Mouse (Mus musculus) liver, postnatal 0 days (tissue): Measurements from ENCODE around the gene Eif4g3. TPM values are rescaled to one million over a fixed set of nuclear protein-coding genes. Genes with fewer than 3 reads are reported as not detected.
A peak's percentile ranks its signal among the peaks of the same experiment; 100 is the strongest.

ENCODE experiments used
- ATAC-seq: fragments of 200-750 bp; cut with Nextera tagmentation; 2 replicates; pipeline ENCODE4 v1.8.0; 2017; ENCODE audit warnings: mild to moderate bottlenecking, moderate library complexity
- DNase-seq: peaks from one replicate; pipeline ENCODE4 v3.0.0-alpha.2; 2016
- H3K27ac ChIP-seq: fragments of 300-500 bp; sonication (generic); 2 replicates; pipeline ENCODE4 v1.5.1; 2014; ENCODE audit warnings: antibody characterized with exemption, moderate library complexity, mild to moderate bottlenecking, low read depth
- H3K27me3 ChIP-seq: fragments of 300-500 bp; sonication (generic); 2 replicates; pipeline ENCODE4 v1.6.1; 2014; ENCODE audit warnings: low read length, control low read depth, mixed read lengths; ENCODE audit not compliant: insufficient read depth
- H3K36me3 ChIP-seq: fragments of 300-500 bp; sonication (generic); replicated peaks from 2 replicates; pipeline ENCODE4 v1.6.1; 2014; ENCODE audit warnings: mild to moderate bottlenecking, control low read depth, low read length, moderate library complexity, mixed read lengths; ENCODE audit not compliant: insufficient read depth
- H3K4me1 ChIP-seq: fragments of 300-500 bp; sonication (generic); 2 replicates; pipeline ENCODE4 v1.6.1; 2014; ENCODE audit warnings: antibody characterized with exemption, mild to moderate bottlenecking, control low read depth; ENCODE audit not compliant: insufficient read depth
- H3K4me2 ChIP-seq: fragments of 300-500 bp; sonication (generic); 2 replicates; pipeline ENCODE4 v1.6.1; 2014; ENCODE audit warnings: low read depth, mild to moderate bottlenecking, low read length, moderate library complexity, mixed read lengths
- H3K4me3 ChIP-seq: fragments of 300-500 bp; sonication (generic); 2 replicates; pipeline ENCODE4 v1.5.1; 2014; ENCODE audit warnings: low read depth, low read length
- H3K9ac ChIP-seq: fragments of 300-500 bp; sonication (generic); replicated peaks from 2 replicates; pipeline ENCODE4 v1.6.1; 2014; ENCODE audit warnings: mild to moderate bottlenecking, moderate library complexity
- H3K9me3 ChIP-seq: fragments of 300-500 bp; sonication (generic); 2 replicates; pipeline ENCODE4 v1.6.1; 2016; ENCODE audit warnings: mild to moderate bottlenecking, control low read depth, low read length, mixed read lengths
- CTCF ChIP-seq: sonication (generic); IDR thresholded peaks from 2 replicates; pipeline ENCODE4 v1.5.1; 2016; ENCODE audit warnings: antibody characterized with exemption, low read depth
- EP300 ChIP-seq: IDR thresholded peaks from 2 replicates; pipeline ENCODE4 v1.6.1; 2016; ENCODE audit warnings: antibody characterized with exemption, low read depth, mild to moderate bottlenecking
- WGBS: fragments of 180-500 bp; shearing (Covaris S2); extraction: QIAGEN DNeasy Blood & Tissue Kit; methylation state at CpG from one replicate; pipeline ENCODE4 v1.1.7; 2014; ENCODE audit not compliant: insufficient replicate concordance; 5-methylcytosine and 5-hydroxymethylcytosine counted together
- polyA plus RNA-seq: library from polyadenylated mRNA; unstranded; fragments of >200 nt; fragmentation: Nextera tagmentation; extraction: Ambion mirVana; gene quantifications from 2 replicates; pipeline ENCODE4 v1.2.1, GENCODE M21; 2015

Gene Eif4g3
- polyA plus RNA-seq, 1 experiment from 2014 or later = 5.8 TPM

DNA sequence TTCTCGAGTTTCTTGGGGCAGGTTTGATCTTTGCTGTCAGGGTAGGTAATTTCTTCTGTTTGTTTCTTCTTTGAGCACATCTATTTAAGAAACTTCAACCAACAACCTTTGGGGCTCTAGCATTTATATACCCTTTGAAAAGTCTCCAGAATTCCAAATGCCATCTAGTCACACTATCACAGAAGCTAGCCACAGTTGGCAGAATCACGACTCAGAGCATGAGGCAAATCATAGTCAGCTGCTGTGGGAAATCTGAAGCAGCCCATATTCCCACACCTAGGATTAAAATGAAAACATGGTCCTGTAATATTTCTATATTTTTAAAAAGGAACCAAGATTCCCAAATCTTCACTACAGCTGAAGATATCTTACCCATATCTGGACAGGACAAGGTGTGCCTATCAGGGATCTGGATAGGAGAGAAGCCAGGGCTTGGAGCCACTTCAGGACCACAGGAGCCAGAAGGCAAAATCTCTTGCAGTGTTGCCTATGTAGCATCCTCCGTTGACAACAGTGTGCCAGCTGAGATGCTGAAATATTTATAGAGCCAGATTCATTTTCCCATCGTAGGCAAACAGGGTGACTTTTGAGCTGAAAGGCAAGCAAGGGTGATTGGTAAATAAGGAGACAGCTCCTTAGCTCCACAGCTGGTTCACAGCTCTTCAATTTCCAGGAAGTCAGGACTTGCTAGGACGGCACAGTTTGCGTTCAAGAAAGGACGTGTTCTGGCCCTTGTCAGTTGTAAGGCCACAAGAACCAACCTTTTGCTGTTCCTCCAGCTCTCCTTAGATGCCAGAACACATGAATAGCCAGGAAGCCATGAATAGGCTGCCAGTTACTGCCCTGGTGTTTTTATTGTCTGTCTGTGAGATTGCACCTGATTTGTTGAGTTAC lies 70.8 kb downstream of the Eif4g3 start:
- H3K36me3 ChIP-seq = peaks cover 2% of the 10 kb centered on the region; the same call in 1 of the 2 replicates
- ATAC-seq = no peak
- 74% methylated on average over 7 of the region's 7 CpGs for WGBS
- H3K4me2 ChIP-seq = no peak overlapping the region
- no peak overlapping the region for H3K27ac ChIP-seq
- no peaks in the 10 kb centered on the region for H3K9me3 ChIP-seq
- TF ChIP-seq CTCF = no peak
- TF ChIP-seq EP300 = no peak
- H3K27me3 ChIP-seq = no peaks in the 10 kb centered on the region
- H3K4me1 ChIP-seq = peaks cover 22% of the 10 kb centered on the region
- no peak overlapping the region for H3K4me3 ChIP-seq
- H3K9ac ChIP-seq = no peak overlapping the region
- no peak for DNase-seq

- DNase-seq (no peak), ATAC-seq (no peak)
- Histone ChIP-seq H3K27ac (peak overlapping the region; percentile 92), H3K4me2 (no peak overlapping the region), H3K9me3 (no peaks in the 10 kb centered on the region), H3K27me3 (no peaks in the 10 kb centered on the region), H3K4me1 (peaks cover 23% of the 10 kb centered on the region), H3K36me3 (peaks cover 2% of the 10 kb centered on the region), H3K4me3 (no peak overlapping the region), H3K9ac (no peak overlapping the region; the same call in 1 of the 2 replicates)
- TF ChIP-seq CTCF (no peak), EP300 (no peak)
- 63% methylated on average over 11 of the region's 11 CpGs for WGBS
Observed at GRCm38 (mm10) chr4:138064882-138065592, 72.2 kb downstream of the Eif4g3 start.

- H3K27ac ChIP-seq = peak overlapping the region; percentile 92
- no peak for TF ChIP-seq CTCF
- TF ChIP-seq EP300 = peak; percentile 31; the same call in 1 of the 2 replicates
- H3K4me1 ChIP-seq = peaks cover 23% of the 10 kb centered on the region
- H3K4me2 ChIP-seq = peak overlapping the region; percentile 58
- no peak overlapping the region for H3K9ac ChIP-seq
- H3K36me3 ChIP-seq = peaks cover 2% of the 10 kb centered on the region
- DNase-seq = peak; percentile 28
- H3K4me3 ChIP-seq = no peak overlapping the region
- no peaks in the 10 kb centered on the region for H3K27me3 ChIP-seq
- 56% methylated on average over 4 of the region's 4 CpGs for WGBS
- H3K9me3 ChIP-seq = no peaks in the 10 kb centered on the region
- peak; percentile 94 for ATAC-seq
Observed at GRCm38 (mm10) chr4:138065593-138066169, 72.9 kb downstream of the Eif4g3 start.

- Histone ChIP-seq H3K27ac (peak overlapping the region; percentile 92), H3K4me2 (peak overlapping the region; percentile 58), H3K27me3 (no peaks in the 10 kb centered on the region), H3K36me3 (peaks cover 2% of the 10 kb centered on the region), H3K4me1 (peaks cover 23% of the 10 kb centered on the region), H3K4me3 (no peak overlapping the region), H3K9ac (peak overlapping the region; percentile 27; the same call in 1 of the 2 replicates), H3K9me3 (no peaks in the 10 kb centered on the region)
- no peak for TF ChIP-seq EP300
- no peak for DNase-seq
- no peak for ATAC-seq
- 62% methylated on average over 7 of the region's 7 CpGs for WGBS
Observed at GRCm38 (mm10) chr4:138066421-138066820, 73.6 kb downstream of the Eif4g3 start.

DNA sequence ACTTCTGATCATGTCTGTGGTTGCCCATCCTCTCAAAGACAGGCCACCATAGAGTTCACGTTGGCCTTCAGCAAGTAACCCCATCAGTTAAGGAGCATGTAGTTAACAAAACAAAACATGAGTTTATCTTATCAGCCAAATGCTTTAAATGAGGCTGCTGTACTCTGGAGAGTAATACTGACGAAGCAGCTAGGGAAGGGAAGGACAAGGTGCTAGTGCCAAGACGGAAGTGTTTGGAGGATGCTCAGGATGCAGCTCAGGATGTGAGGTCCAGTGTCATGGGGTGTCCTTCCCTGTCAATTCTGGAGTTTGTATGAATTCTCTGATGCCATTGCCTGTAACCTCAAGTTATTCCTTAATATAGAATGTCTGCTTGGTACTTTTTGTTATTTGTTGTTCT lies 75.0 kb downstream of the Eif4g3 start:
- peaks cover 25% of the 10 kb centered on the region for H3K4me1 ChIP-seq
- no peak overlapping the region for H3K4me3 ChIP-seq
- no peaks in the 10 kb centered on the region for H3K27me3 ChIP-seq
- H3K9ac ChIP-seq = no peak overlapping the region
- H3K4me2 ChIP-seq = no peak overlapping the region
- H3K9me3 ChIP-seq = no peaks in the 10 kb centered on the region
- no peak for DNase-seq
- WGBS = 60% methylated on average over 3 of the region's 3 CpGs
- no peak for ATAC-seq
- no peak; the same call in 1 of the 2 replicates for TF ChIP-seq EP300
- no peak for TF ChIP-seq CTCF
- H3K27ac ChIP-seq = no peak overlapping the region
- peaks cover 5% of the 10 kb centered on the region for H3K36me3 ChIP-seq

GRCm38 (mm10) chr4:138068598-138068997 lies 75.8 kb downstream of the Eif4g3 start:
- ATAC-seq = no peak
- peaks cover 5% of the 10 kb centered on the region for H3K36me3 ChIP-seq

More at GRCm38 (mm10) chr4:138068598-138068997, 75.8 kb downstream of the Eif4g3 start:
- 55% methylated on average over 2 of the region's 2 CpGs for WGBS
- DNase-seq = peak; percentile 29
- Histone ChIP-seq H3K4me1 (peaks cover 25% of the 10 kb centered on the region), H3K27ac (peak overlapping the region; percentile 44; the same call in 1 of the 2 replicates), H3K9me3 (no peaks in the 10 kb centered on the region), H3K4me3 (no peak overlapping the region), H3K27me3 (no peaks in the 10 kb centered on the region), H3K9ac (no peak overlapping the region), H3K4me2 (no peak overlapping the region)
- TF ChIP-seq CTCF = no peak
- no peak for TF ChIP-seq EP300
